Mouse (Mus musculus): ENCODE data around the gene Sycp3.
A peak's percentile ranks its signal among the peaks of the same experiment; 100 is the strongest.
"Not testable (repeated sequence)": the region's sequence is repeated elsewhere in the genome, so short reads cannot be mapped to it uniquely, and the experiment has no call there.

The Sycp3 gene

DNA sequence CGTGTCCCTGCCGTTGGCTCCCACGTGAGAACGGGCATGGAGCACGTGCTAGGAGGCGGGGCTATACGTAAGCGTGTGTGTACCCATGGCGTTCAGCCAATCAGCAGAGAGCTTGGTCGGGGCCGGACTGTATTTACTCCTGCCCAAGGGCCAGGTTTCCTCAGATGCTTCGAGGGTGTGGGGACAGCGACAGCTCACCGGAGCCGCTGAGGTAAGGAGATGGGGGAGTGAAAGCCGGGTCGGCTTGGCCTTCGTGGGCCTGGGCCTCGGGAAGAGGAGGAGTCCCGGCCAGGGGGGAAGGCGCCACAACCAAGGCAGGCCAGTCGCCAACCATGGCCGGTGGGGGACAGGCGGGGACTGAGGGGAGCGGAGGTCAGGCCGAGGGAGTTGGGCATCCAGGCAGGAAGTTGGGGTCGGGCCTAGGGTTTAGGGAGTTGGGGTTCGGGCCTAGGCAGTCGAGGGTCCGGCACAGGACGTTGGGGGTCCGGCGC is at the start of gene Sycp3:
Gene Sycp3 (plus strand): TSS at position 68 of the 491 bp plus-strand sequence.
- DNase-seq: no peak

GRCm38 (mm10) chr10:88409751-88410150 is 49.6 kb upstream of the Sycp3 start:
- no peak for DNase-seq

GRCm38 (mm10) chr10:88412290-88412995 is 46.9 kb upstream of the Sycp3 start:
- no peak for DNase-seq

- no peak for DNase-seq
These were observed 41.7 kb upstream of the Sycp3 start for GRCm38 (mm10) chr10:88417686-88418085.

- no peak for DNase-seq
These were observed 39.2 kb upstream of the Sycp3 start for GRCm38 (mm10) chr10:88420141-88420541.

DNA sequence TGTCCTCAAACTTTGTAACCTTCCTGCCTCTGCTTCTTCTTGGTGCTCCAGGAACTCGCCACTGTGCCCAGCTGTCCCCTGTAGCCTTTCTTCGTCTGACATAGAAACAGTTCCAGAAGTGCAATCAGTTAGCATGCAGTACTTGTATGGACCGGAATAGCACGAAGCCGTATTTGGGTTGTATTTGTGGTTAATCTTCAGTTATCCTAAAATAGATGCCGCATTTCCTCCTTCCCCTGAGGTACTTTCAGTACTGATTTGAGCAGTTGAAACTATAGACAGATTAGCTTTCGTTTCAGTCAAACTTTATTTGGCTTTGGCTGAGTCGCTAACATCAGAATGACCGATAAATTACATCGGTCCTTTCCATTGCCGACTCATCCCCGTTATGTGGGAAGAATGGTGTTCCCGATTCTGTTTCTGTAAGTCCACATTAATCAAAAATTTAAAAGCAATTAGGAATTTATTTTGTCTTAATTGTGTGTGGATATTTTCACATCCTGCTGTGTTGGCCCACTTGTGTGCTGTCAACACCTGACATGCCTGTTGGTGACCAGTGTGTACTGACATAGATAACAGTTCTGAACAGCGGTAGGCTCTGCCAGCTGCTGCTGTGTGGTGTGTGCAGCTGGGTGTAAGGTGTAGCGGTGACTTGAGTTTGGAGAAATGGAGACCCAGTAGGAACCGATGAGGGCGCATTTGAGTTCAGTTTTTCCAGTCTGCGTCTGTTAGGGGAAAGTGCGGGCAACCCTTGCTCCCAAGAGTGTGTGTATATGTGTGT is 38.5 kb upstream of the Sycp3 start:
- DNase-seq: no peak

DNA sequence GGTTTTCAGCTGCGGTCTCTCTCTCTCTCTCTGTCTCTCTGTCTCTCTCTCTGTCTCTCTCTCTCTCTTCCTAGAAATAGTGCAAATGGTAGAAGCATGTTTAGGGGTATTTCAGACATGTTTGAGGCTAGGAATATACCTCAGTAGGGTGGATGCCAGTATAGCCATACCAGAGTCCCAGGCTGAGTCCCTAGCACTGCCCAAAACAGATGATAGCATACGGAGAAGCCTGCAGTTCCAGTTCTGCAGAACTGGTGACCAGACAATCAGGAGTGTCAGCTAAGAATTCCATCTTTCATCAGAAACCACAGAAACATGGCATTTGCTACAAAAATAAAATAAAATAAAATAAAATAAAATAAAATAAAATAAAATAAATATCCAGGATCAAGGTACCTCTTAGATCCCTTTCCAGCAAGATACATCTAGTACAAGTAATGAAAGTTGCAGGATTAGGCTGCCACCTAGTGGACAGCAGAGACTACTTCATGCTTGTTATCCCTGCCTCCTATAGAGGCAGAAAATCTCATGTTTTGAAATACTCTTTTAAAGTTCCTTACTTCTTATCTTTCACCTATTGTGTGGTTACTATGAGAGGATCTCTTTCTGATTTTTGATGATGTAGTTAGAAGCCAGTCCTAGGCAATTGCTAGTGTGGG is 33.1 kb upstream of the Sycp3 start:
- peak; percentile 51 for DNase-seq

GRCm38 (mm10) chr10:88426896-88427295 is 32.5 kb upstream of the Sycp3 start:
- no peak for DNase-seq

GRCm38 (mm10) chr10:88427998-88428397 is 31.4 kb upstream of the Sycp3 start:
- DNase-seq: no peak

GRCm38 (mm10) chr10:88441224-88441623 is 18.1 kb upstream of the Sycp3 start:
- no peak for DNase-seq

DNA sequence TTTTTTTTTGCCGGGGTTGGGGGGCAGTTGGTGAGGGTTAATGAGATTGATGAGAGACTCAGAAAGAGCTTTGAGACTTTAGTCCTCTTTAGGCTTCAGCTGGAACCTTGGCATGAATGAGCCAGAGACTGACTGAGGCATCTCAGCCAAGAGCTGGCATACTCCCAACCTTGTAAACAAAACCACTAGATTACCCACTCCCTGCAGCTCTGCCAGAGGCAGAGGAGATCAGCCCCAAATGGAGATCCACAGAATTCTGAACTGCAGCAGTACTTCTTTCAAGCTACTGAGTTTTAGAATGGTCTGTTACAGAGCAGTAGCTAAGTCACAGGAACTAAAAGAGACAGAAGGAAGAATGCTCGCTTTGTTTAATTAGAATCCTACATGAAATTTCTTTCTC is 8.1 kb upstream of the Sycp3 start:
- no peak for DNase-seq

DNA sequence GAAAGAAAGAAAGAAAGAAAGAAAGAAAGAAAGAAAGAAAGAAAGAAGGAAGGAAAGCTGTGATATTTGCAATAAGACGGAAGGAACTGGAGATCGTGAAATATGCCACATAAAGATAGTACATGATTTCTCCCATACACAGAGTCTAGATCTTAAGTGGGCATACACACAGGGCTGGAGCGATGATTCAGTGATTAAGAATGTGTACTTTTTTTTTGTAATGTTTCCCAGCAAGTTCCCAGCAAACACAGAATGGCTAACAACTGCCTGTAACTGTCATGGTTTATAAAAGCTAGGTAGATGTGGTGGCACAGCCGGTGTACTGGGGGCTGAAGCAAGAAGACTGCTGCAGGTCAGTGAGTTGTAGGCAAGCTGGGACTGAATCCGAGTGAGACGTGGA is 7.4 kb upstream of the Sycp3 start:
- no peak for DNase-seq

DNA sequence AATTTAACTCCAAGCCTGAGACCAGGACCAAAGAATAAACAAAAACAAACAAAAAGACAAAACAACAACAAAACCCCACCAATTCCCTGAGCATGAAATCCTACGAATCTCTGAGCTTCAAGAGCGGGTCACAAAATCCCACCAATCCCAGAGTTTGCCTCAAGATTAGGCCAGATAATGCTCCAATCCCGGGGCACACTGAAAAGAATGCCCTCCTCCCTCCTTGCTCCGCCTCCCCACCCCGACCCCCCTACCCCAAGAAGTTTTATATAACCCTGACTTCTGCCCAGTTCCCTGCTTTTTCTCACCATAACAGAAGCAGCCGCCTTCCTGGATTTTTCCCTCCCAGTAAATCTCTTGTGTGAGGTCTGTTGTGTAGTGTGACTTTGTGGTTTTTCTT is 1.6 kb upstream of the Sycp3 start:
- DNase-seq: no peak

GRCm38 (mm10) chr10:88460122-88460820 is 902 bp downstream of the Sycp3 start:
- DNase-seq: no peak

GRCm38 (mm10) chr10:88482866-88483265 is 23.5 kb downstream of the Sycp3 start:
- DNase-seq: not testable (repeated sequence)

DNA sequence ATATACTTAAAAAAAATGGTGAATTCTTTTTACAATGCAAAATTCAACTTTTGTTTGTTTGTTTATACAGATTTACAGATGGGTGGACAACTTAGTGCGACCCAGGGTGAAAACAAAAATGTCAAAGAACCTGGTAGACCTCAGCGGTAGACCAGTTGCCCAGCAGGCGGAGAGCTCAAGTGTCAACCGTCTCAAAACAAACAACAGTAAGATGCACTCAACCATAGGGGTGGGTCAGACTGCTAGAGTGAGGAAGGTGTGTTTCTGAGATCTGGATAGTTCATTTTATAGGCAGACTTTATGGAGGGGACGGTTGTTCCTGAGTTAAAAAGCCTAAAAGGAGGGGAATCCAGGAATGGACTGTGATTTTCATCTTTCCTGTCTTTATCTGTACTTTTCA is 29.3 kb downstream of the Sycp3 start:
- no peak for DNase-seq

DNA sequence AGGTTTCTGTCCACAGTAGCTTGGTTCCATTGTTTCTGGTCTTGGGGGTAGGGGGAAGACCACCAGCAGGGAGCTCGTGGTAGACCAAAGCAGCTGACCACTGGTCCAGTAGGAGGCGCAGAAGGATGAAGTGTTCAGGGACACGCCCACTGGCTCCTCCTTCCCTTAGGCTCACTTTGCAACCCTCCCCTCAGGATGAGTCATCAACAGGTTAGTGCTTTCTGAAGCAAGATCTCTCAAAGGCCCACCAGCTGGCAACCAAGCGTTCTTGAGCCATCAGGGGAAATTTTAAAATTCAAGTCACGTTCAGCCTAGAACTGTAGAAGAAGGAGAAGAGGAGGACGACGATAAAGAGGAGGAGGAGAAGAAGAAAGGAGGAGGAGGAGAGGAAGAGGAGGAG is 32.3 kb downstream of the Sycp3 start:
- no peak for DNase-seq

GRCm38 (mm10) chr10:88492658-88493057 is 33.3 kb downstream of the Sycp3 start:
- no peak for DNase-seq

DNA sequence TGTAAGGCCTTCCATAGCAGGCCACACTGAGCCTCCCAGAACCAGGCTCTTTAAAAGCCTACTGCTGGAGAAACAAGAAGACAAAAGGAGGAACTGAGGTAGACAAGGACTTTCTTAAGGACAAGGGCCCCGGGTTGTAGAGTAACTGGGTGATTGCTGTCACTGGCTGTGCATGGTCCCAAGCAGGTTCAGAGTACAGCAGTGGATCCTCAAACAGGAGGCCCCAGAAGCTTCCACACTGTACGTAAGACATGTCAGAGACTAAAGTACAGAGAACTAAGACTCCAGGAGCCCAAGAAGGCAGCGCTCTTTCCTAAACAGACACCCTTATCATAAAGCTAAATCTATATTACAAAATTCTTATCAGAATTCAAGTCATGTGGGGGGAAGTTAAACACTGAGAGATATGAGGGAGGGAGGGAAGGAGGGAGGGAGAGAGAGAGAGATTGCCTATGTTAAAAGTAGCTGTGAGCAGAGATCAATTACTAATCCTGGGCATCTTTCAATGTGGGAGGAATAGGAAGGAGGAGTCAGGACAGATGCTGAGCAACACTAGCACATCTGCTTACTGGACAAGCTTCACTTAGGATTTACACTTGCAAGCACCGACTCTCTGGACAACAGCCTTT is 35.7 kb downstream of the Sycp3 start:
- DNase-seq: no peak

DNA sequence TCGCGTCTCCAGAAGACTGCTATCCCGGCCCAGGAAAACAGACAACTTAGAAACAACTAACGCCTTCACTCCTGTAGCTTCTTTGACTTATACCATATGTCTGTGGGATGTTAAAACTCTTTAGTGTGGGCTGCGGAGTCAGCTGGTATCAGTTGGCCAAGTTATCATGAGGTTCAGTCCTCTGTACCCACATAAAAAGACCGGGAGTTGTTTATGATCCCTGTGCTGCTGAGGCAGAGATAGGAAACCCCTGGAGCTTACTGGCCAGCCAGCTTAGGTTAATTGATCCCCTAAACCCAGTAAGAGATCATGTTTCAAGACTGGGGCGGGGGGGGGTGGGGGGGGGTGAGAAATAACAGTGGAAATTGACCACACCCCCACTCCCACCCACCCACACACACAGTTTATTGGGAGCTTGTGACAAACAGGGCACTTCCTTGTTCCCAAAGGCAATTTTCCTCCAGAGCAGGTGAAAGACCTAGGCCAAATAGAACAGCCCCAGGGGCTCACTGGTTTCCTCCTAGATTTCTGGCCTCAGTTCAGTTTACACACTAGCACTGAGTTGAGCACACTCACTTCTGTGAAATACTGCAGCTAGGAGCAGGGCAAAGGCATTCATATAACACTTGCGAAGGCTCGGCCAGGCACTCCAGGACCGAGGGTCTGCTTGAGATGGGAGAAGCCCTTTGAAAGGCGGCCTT is 37.6 kb downstream of the Sycp3 start:
- no peak for DNase-seq

DNA sequence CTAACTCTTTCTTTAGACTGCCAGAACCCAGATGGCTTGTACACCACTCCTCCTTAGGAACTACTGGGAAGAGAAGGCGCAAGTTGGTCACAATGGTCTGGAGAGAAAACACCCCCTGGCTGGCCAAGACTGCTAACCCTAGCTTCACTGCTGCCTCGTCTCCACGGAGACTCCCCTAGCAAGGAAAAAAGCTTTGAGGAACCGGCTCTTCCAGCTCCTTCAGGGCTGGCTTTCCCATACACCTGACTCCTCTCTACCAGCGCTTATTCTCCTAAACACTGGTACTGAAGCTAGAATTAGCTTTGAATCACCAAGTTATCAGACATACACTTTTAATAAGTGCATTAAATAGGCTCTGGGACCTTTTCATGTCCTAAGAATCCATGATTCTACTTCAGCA is 40.6 kb downstream of the Sycp3 start:
- DNase-seq: no peak

DNA sequence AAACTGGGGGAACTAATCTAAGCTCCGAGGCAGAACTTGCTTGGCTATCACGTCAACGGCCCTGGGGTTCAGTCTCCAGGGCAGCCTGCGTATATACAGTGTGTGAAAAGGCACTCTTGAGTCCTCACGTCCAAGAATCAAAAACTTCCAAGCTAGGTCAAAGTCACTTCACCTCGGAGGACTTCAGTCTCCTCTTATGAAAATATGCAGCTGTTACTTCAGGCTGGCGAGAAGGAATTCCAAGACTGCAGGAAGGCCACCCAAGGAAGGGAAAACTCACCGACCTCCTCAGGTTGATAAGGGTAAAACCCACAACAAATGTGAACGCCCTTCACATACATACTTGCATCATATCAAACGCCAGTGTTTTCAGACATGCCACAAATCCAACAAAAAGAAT is 42.0 kb downstream of the Sycp3 start:
- DNase-seq: no peak
